Mouse (Mus musculus) neural tube, embryonic 13.5 days (tissue): ENCODE measurements around the gene Osmr. TPM values are rescaled to one million over a fixed set of nuclear protein-coding genes. Genes with fewer than 3 reads are reported as not detected.

Experiments used
- ATAC-seq: fragments of 200-750 bp; cut with Nextera tagmentation; 2 replicates; pipeline ENCODE4 v1.8.0; 2017; ENCODE audit warnings: low read depth, mild to moderate bottlenecking, moderate TSS enrichment, moderate library complexity
- H3K27ac ChIP-seq: fragments of 300-500 bp; sonication (generic); replicated peaks from 2 replicates; pipeline ENCODE4 v1.5.1; 2015; ENCODE audit warnings: moderate library complexity, mild to moderate bottlenecking, inconsistent platforms
- H3K27me3 ChIP-seq: fragments of 300-500 bp; sonication (generic); 2 replicates; pipeline ENCODE4 v1.6.1; 2015; ENCODE audit warnings: mild to moderate bottlenecking, inconsistent platforms
- H3K36me3 ChIP-seq: fragments of 300-500 bp; sonication (generic); 2 replicates; pipeline ENCODE4 v1.6.1; 2015; ENCODE audit warnings: mild to moderate bottlenecking, inconsistent platforms
- H3K4me1 ChIP-seq: fragments of 300-500 bp; sonication (generic); replicated peaks from 2 replicates; pipeline ENCODE4 v1.6.1; 2015; ENCODE audit warnings: inconsistent platforms
- H3K4me2 ChIP-seq: fragments of 300-500 bp; sonication (generic); 2 replicates; pipeline ENCODE4 v1.6.1; 2015; ENCODE audit warnings: inconsistent platforms, mild to moderate bottlenecking, moderate library complexity
- H3K4me3 ChIP-seq: fragments of 300-500 bp; sonication (generic); 2 replicates; pipeline ENCODE4 v1.5.1; 2015; ENCODE audit warnings: mild to moderate bottlenecking, inconsistent platforms
- H3K9ac ChIP-seq: fragments of 300-500 bp; sonication (generic); 2 replicates; pipeline ENCODE4 v1.6.1; 2015; ENCODE audit warnings: moderate library complexity, mild to moderate bottlenecking, inconsistent platforms
- H3K9me3 ChIP-seq: fragments of 300-500 bp; sonication (generic); 2 replicates; pipeline ENCODE4 v1.6.1; 2016; ENCODE audit warnings: inconsistent platforms
- WGBS: fragments of 180-500 bp; shearing (Covaris S2); methylation state at CpG from one replicate; pipeline ENCODE4 v1.1.7; 2015; 5-methylcytosine and 5-hydroxymethylcytosine counted together
- polyA plus RNA-seq: library from polyadenylated mRNA; unstranded; fragments of >200 nt; fragmentation: Nextera tagmentation; extraction: Ambion mirVana; gene quantifications from 2 replicates; pipeline ENCODE4 v1.2.1, GENCODE M21; 2015

Gene Osmr
- 1.2 and 1.7 TPM in 2 replicates for polyA plus RNA-seq

DNA sequence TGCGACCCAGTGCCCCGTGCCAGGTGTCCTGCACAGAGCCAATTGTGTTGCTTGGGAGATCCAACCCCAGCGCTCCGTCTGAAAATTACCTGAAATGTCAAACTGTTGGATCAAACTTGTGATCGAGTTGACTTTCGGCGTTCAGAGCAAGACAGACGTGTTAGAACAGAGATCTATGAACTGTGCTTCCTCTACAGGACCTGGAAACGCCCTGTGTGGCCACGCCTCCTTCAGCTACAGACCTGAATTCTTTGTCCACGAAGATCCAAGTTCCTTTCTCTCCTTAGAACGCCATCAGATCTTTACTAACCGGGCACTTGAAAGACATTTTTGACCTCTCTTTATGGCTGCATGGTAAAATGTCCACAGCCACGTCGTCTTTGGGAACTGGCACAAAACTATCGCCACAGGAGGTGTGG, at the start of gene Osmr:
Gene Osmr, minus strand, starts transcription at position 369 of the 419 bp plus-strand sequence.
- Histone ChIP-seq H3K4me1 (peaks cover 24% of the 10 kb centered on the region), H3K9me3 (no peaks in the 10 kb centered on the region), H3K27me3 (peaks cover 44% of the 10 kb centered on the region), H3K4me3 (peak within 1 kb of the TSS; percentile 43), H3K36me3 (no peaks in the 10 kb centered on the region), H3K27ac (no peak within 1 kb of the TSS), H3K4me2 (peak within 1 kb of the TSS; percentile 84), H3K9ac (peak within 1 kb of the TSS; percentile 60)
- no peak for ATAC-seq
- WGBS = 7% methylated on average over 16 of the region's 16 CpGs

DNA sequence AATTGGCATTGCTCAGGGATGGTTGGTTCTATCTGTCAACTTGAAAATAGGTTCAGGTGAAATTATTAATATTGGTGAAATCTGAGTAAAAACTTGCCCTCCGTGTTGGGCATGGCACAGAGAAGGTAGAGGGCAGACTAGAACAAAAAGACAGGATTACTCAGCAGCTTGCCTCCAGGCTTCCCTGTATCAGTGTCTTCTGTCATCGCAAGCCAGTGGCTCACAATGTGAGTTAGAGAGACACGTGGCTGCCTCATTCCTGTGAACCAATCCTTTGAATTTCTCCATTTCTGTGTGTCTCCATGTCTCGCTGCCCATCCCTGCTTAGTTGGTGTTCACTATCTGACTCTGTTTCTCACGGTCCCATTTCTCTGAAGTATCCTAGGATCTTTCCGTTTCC, 44.6 kb upstream of the Osmr start:
- WGBS = 84% methylated on average over 6 of the region's 6 CpGs
- H3K9me3 ChIP-seq = peaks cover 8% of the 10 kb centered on the region; the same call in 1 of the 2 replicates
- no peaks in the 10 kb centered on the region for H3K27me3 ChIP-seq
- ATAC-seq = no peak
- no peak overlapping the region for H3K4me2 ChIP-seq
- no peak overlapping the region for H3K9ac ChIP-seq
- no peak overlapping the region for H3K27ac ChIP-seq
- no peaks in the 10 kb centered on the region for H3K36me3 ChIP-seq
- H3K4me3 ChIP-seq = no peak overlapping the region
- no peaks in the 10 kb centered on the region for H3K4me1 ChIP-seq

DNA sequence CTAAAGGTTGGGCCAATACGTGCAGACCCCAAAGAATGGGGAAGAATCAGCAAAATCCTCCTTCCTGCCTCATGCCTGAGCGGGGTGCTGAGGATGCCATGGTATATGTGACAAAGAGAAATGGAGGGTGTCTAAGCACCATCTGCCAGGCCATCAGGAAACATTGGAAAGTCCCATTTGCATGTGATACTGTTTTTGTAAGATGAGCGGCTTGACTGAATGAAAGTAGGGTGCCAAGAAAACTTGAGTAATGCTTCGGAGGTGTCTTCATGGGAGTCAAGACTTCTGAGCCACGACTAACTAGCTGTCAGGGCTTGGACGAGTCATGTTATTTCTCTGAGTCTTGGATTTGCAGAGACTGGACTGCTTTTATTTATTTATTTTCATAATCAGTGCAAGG, 39.4 kb upstream of the Osmr start:
- Histone ChIP-seq H3K4me3 (no peak overlapping the region), H3K9me3 (peaks cover 8% of the 10 kb centered on the region; the same call in 1 of the 2 replicates), H3K4me1 (no peaks in the 10 kb centered on the region), H3K4me2 (no peak overlapping the region), H3K27ac (no peak overlapping the region), H3K27me3 (no peaks in the 10 kb centered on the region; the same call in 1 of the 2 replicates), H3K36me3 (no peaks in the 10 kb centered on the region), H3K9ac (no peak overlapping the region)
- no peak for ATAC-seq
- WGBS = 91% methylated on average over 6 of the region's 6 CpGs

DNA sequence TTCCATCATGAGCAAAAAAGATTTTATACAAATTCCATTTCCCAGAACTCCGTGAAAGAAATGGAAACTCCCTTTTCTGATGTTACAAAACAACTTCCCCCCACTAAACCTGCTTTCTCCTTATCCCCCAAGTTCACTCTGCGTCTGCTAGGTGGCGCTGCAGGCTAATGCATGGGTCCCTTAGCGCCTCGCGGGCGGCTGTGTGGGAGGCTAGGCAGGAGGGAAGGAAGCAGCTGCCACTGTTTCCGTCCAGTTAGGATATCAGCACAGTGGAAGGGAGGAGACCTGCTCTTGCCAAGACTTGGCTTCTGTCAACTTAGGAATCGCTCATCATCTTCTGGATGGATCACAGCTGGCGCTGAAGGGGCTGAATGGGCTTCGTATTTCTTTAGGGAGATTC, 34.9 kb upstream of the Osmr start:
- Histone ChIP-seq H3K36me3 (no peaks in the 10 kb centered on the region), H3K27ac (no peak overlapping the region), H3K9me3 (no peaks in the 10 kb centered on the region), H3K4me3 (no peak overlapping the region), H3K4me1 (no peaks in the 10 kb centered on the region), H3K4me2 (peak overlapping the region; percentile 38), H3K27me3 (no peaks in the 10 kb centered on the region; the same call in 1 of the 2 replicates), H3K9ac (no peak overlapping the region)
- WGBS = 4% methylated on average over 11 of the region's 11 CpGs
- peak; percentile 95 for ATAC-seq

DNA sequence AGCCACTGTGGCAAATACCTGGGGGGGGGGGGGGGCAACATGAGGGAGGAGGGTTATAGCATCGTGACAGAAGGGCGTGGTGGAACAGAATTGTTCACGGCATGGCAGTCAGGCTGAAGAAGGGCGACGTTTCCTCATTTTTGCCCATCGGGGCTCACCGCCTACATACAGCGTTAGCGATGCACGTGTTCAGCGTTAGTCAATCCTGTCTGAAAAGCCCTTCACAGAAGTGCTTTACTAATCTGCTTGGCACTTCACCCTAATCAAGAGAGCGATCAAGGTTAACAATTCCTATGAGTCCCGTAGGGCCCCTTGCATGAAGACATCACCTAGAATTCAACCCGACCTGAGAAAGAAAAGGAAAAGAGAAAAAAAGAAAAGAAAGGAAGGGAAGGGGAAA, 34.3 kb upstream of the Osmr start:
- H3K9ac ChIP-seq = no peak overlapping the region
- no peaks in the 10 kb centered on the region for H3K4me1 ChIP-seq
- H3K4me2 ChIP-seq = no peak overlapping the region
- H3K4me3 ChIP-seq = no peak overlapping the region
- no peak for ATAC-seq
- no peak overlapping the region for H3K27ac ChIP-seq
- no peaks in the 10 kb centered on the region for H3K36me3 ChIP-seq
- H3K27me3 ChIP-seq = no peaks in the 10 kb centered on the region; the same call in 1 of the 2 replicates
- no peaks in the 10 kb centered on the region for H3K9me3 ChIP-seq
- WGBS = 75% methylated on average over 14 of the region's 14 CpGs

DNA sequence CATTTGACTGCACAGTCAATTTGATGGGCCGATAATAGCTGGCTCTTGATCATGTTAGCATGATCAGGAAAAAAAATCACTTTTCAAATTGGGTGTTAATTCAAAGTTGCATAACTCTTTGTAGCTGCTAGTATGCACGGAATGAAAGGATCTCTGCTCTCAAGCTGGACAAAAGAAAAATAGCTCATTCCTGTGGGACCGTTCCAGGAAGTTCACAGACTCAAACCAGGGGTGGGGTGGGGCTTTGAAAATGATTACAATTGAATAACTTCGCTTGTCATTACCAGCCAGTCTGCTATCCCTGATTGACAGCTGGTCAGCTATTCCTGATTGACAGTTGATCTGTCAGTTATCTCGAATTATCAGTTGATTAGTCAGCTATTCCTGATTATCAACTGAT, 33.8 kb upstream of the Osmr start:
- Histone ChIP-seq H3K4me2 (no peak overlapping the region), H3K9me3 (no peaks in the 10 kb centered on the region), H3K9ac (no peak overlapping the region), H3K36me3 (no peaks in the 10 kb centered on the region), H3K27me3 (no peaks in the 10 kb centered on the region; the same call in 1 of the 2 replicates), H3K4me3 (no peak overlapping the region), H3K4me1 (no peaks in the 10 kb centered on the region), H3K27ac (no peak overlapping the region)
- ATAC-seq = no peak
- 74% methylated on average over 5 of the region's 5 CpGs for WGBS

DNA sequence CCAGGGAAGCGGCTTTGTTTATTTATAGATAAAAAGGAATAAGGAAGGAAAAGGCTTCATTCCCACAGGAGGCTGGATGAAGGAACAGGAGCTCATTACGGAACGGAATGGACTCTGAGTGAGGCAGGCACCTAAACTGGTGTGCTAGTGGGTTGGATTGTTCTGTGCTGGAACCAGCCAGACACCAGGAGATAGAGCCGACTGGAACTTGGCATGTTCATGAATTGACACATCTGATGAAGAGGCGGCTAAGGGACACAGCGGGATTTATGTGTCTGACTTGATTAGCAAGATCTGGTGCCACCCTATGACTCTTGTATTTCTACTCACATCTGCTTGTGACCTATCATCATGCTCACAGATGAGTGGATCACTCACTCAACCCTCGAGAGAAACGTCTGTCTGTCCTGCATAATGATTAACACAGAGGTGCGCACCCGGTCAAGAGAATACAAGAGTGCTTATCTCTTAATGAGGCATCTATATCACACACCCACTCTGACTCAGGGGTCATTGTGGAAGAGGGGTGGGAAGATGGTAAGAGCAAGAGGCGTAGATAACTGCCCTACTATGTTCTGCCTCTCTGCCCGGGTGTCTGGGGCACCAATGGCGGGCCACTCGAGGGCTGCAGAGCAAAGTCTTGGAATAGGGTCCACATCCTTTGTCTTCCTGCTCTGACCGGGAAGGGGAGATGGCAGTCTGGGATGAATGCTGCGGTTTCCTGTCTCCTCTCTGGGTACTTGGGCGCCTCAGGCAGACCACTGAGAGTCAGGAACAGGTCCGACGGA, 31.7 kb upstream of the Osmr start:
- Histone ChIP-seq H3K4me2 (no peak overlapping the region), H3K27ac (no peak overlapping the region), H3K9me3 (no peaks in the 10 kb centered on the region), H3K4me3 (no peak overlapping the region), H3K27me3 (no peaks in the 10 kb centered on the region; the same call in 1 of the 2 replicates), H3K4me1 (no peaks in the 10 kb centered on the region), H3K9ac (no peak overlapping the region), H3K36me3 (no peaks in the 10 kb centered on the region)
- 86% methylated on average over 19 of the region's 19 CpGs for WGBS
- ATAC-seq = no peak

DNA sequence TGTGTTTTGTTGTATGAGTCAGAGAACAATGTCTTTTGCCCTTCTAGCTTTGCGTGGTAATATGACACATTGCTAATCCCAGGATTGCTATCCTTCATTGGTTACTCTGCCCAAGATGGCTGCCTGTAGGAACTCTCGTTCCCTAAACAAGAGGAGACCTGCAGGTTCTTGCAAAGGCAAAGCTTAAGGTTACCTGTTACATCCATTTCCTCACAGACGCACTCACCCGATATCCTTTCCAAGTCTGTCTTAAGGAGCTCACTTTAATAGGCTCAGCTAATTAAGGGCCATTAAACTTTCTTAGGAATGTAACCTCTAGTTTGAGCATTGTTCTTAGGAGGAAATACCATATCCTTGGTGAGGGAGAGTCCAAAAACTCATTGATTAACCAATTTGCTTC, 31.0 kb upstream of the Osmr start:
- WGBS = 92% methylated on average over 4 of the region's 4 CpGs
- H3K4me1 ChIP-seq = no peaks in the 10 kb centered on the region
- H3K9me3 ChIP-seq = no peaks in the 10 kb centered on the region
- no peak overlapping the region for H3K4me2 ChIP-seq
- H3K4me3 ChIP-seq = no peak overlapping the region
- ATAC-seq = no peak
- H3K36me3 ChIP-seq = no peaks in the 10 kb centered on the region
- H3K27ac ChIP-seq = no peak overlapping the region
- H3K27me3 ChIP-seq = no peaks in the 10 kb centered on the region; the same call in 1 of the 2 replicates
- no peak overlapping the region for H3K9ac ChIP-seq

DNA sequence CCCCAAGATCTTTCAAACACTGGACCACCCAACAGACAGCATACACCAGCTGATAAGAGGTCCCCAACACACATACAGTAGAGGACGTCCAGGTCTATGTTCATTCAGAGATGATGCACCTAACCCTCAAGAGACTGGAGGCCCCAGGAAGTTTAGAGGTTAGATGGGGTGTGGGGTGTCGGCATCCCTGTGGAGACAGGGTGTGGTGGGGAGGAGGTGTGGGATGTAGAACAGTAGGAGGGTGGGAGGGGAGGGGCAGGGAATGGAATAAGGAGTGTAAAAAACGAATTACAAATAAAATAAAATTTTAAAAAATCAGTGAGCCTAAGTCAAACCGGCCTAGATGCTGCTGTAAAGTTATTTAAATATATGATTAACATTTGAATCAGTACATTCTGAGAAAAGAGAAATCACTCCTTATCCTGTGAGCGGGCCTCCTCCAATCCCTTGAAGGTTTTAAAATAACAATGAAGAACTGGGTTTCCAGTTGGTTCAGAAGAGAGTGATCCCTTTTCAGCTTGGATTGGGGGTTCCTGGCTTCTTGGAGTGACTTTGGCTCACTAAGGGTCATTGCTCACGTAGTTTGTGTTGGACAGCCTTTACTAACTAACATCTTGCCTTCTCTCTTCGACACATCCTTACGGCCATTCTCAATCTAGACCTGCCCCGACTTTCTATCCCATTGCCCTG, 28.7 kb upstream of the Osmr start:
- no peaks in the 10 kb centered on the region for H3K36me3 ChIP-seq
- H3K4me1 ChIP-seq = no peaks in the 10 kb centered on the region
- ATAC-seq = no peak
- whole genome bisulfite sequencing = 62% methylated on average over 9 of the region's 9 CpGs
- no peak overlapping the region for H3K9ac ChIP-seq
- H3K4me3 ChIP-seq = no peak overlapping the region
- H3K27me3 ChIP-seq = no peaks in the 10 kb centered on the region
- H3K27ac ChIP-seq = no peak overlapping the region
- no peak overlapping the region for H3K4me2 ChIP-seq
- no peaks in the 10 kb centered on the region for H3K9me3 ChIP-seq

DNA sequence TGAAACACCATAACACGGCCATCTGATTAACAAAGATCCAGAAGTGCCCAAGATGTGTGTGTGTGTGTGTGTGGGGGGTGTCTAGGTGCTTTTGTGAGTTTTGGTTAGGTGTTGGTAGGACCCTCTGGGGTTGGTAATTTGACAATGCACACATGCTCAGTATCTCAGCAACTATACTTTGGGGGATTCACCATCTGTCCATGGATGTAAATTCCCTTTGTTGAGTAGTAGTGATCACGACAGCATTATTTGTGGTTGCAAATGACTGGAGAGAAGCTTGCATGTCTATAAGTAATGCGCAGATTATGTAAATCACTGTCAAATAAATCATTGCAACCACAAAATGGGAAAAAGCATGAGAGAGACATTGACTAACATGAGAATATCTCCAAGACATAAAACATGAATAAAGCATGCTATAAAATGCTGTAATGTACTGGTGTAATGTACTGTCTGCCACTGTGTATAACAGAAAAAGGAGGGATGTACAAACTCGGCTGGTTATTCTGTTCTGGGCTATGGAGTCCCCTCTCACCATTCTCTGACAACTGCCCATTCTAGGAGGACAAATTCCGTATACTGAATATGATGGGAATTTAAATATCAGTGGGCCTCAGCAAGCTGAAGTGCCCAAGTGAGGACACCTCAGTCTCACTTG, 27.3 kb upstream of the Osmr start:
- ATAC-seq = peak; percentile 84
- WGBS = 65% methylated on average over 5 of the region's 5 CpGs
- Histone ChIP-seq H3K36me3 (no peaks in the 10 kb centered on the region), H3K4me1 (no peaks in the 10 kb centered on the region), H3K27ac (no peak overlapping the region), H3K4me3 (no peak overlapping the region), H3K4me2 (no peak overlapping the region), H3K9me3 (no peaks in the 10 kb centered on the region), H3K9ac (no peak overlapping the region), H3K27me3 (no peaks in the 10 kb centered on the region)

DNA sequence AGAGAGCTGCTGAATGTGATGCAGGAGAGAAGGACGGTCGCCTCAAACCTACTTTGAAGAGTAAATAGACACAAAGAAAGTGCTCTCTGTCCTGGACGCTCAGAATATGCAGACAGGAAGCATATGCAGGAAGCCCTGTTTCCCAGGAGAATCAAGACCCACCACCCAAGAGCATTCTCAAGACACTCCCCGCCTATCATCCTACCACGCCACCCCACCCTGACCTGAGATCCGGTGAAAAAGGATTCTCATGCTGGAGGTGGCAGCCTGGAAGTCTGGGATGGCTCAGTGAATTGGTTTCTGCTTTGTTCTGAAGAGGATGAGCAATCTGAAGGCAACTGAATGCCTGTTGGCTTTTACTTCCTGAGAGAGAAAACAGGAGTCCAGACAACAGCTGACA, 26.5 kb upstream of the Osmr start:
- H3K27me3 ChIP-seq = no peaks in the 10 kb centered on the region
- no peak overlapping the region for H3K4me2 ChIP-seq
- no peak overlapping the region for H3K4me3 ChIP-seq
- H3K4me1 ChIP-seq = no peaks in the 10 kb centered on the region
- ATAC-seq = no peak
- WGBS = 82% methylated on average over 6 of the region's 6 CpGs
- H3K9ac ChIP-seq = no peak overlapping the region
- no peaks in the 10 kb centered on the region for H3K9me3 ChIP-seq
- H3K27ac ChIP-seq = no peak overlapping the region
- H3K36me3 ChIP-seq = no peaks in the 10 kb centered on the region

DNA sequence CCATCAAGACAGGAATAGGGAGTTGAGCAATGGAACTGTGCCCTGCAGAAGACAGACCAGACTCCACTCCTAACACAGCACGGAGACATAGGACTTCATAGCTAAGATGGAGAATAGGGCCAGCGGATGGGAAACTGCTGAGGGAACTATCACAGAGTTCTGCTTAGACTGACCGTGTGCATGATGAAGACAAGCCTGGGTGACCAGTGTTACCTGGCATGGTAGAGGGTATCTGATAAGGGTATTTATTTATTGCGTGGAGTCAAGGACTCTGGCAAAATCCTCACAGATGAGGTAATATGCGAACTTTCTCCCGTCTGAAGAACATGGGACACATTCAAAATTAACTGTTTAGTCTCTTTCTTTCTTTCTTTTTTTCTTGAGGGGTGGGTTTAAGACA, 9.5 kb upstream of the Osmr start:
- no peak overlapping the region for H3K4me3 ChIP-seq
- WGBS = 88% methylated on average over 6 of the region's 6 CpGs
- H3K27me3 ChIP-seq = no peaks in the 10 kb centered on the region
- no peaks in the 10 kb centered on the region for H3K9me3 ChIP-seq
- no peak overlapping the region for H3K27ac ChIP-seq
- peaks cover 3% of the 10 kb centered on the region; the same call in 1 of the 2 replicates for H3K4me1 ChIP-seq
- H3K4me2 ChIP-seq = no peak overlapping the region
- H3K36me3 ChIP-seq = no peaks in the 10 kb centered on the region
- ATAC-seq = no peak
- no peak overlapping the region for H3K9ac ChIP-seq
